Mouse (Mus musculus) brain, embryonic 14.5 days (tissue): ENCODE data around the gene Zfp354b.

ENCODE experiments used
- CTCF ChIP-seq: fragments of 200-500 bp; IDR thresholded peaks from 2 replicates; pipeline ENCODE4 v1.5.1; 2012; ENCODE audit warnings: inconsistent platforms, mild to moderate bottlenecking, moderate library complexity, borderline replicate concordance; ENCODE audit not compliant: insufficient read depth, insufficient read length; ENCODE audit errors: extremely low read depth
- POLR2A ChIP-seq: fragments of 200-500 bp; IDR thresholded peaks from 2 replicates; pipeline ENCODE4 v1.6.1; 2012; ENCODE audit warnings: mild to moderate bottlenecking, inconsistent platforms, borderline replicate concordance; ENCODE audit not compliant: poor library complexity, insufficient read depth, insufficient read length, severe bottlenecking; ENCODE audit errors: extremely low read depth

DNA sequence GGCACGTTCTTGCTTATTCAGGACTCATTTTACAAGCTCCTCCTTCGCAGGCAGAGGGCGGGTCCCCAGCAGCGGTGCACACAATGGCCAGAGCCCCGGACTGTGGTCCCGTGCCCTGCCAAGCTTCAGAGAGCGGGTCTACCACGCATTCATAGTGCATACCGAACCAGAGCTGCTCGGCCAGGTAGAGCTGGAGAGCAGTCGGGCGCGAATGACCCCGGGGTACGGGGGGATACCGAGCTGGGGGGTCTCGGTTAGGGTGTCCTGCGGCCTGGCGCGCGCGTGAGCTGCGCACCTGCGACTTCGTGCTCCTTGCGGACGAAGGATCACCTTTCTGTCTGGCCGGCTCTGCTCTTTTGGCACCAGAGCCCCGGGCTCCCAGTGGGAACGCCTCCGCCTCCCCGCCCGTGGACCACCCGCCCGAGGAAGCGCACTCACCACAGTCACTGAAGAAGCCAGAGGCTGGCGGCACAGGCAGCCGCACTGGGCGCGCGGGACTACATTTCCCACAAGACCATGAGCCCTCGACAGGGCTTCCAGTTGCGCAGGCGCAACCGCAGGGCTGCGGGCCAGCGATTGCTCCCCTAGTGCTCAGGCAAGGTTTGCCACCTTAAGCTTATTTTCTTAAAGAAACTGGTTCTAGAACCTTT is 15.6 kb downstream of the Zfp354b start, which contains the start of gene Zfp2:
- peak; percentile 77 for TF ChIP-seq CTCF
- TF ChIP-seq POLR2A = peak; percentile 72; the same call in 1 of the 2 replicates
